Mouse (Mus musculus): Measurements from ENCODE around the gene Pga5.

DNA sequence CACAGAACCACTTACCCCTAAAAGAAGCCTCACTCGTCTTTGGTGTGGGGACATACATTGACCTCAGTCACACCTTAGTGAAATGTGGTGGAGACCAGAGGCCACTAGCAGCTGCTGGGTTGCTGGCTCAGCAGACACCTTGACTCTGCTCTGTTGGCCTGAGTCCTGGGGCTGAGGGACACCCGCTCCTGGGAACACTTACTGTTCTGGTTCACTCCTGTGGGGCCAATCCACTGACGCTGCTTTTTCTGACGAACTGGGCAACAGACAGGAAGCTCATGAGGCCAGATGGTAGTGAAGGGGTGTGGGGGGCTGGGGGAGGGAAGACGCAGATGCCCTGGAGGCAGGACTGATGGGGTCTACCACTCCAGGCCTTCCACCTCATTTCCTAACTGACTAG, 43.2 kb upstream of the Pga5 start:
- no peak for TF ChIP-seq CTCF (IDR thresholded peaks at IDR 0.05; ENCODE audit: control insufficient read depth, insufficient read depth, insufficient replicate concordance, low read depth, low read length)
- TF ChIP-seq POLR2A (IDR thresholded peaks at IDR 0.05; ENCODE audit: control insufficient read depth, low read depth, low read length), result no peak

All from testis, adult 2 months (tissue).